Mouse (Mus musculus) midbrain, postnatal 0 days (tissue): ENCODE results near the gene Irs2. TPM values are rescaled to one million over a fixed set of nuclear protein-coding genes. Genes with fewer than 3 reads are reported as not detected.
A peak's percentile ranks its signal among the peaks of the same experiment; 100 is the strongest.

ENCODE experiments used
- ATAC-seq: fragments of 200-750 bp; cut with Nextera tagmentation; 2 replicates; pipeline ENCODE4 v1.8.0; 2017; ENCODE audit warnings: moderate number of reproducible peaks, mild to moderate bottlenecking, moderate TSS enrichment, moderate library complexity; ENCODE audit not compliant: low FRiP score
- DNase-seq: peaks from one replicate; pipeline ENCODE4 v3.0.0-alpha.2; 2015; ENCODE audit warnings: low spot score
- H3K27ac ChIP-seq: fragments of 300-500 bp; sonication (generic); 2 replicates; pipeline ENCODE4 v1.5.1; 2014; ENCODE audit warnings: low read depth, mild to moderate bottlenecking, low read length, mixed read lengths
- H3K27me3 ChIP-seq: fragments of 300-500 bp; sonication (generic); 2 replicates; pipeline ENCODE4 v1.6.1; 2014; ENCODE audit warnings: low read length, control low read depth, mixed read lengths; ENCODE audit not compliant: insufficient read depth
- H3K36me3 ChIP-seq: fragments of 300-500 bp; sonication (generic); 2 replicates; pipeline ENCODE4 v1.6.1; 2014; ENCODE audit warnings: low read length, control low read depth, mixed read lengths; ENCODE audit not compliant: insufficient read depth
- H3K4me1 ChIP-seq: fragments of 300-500 bp; sonication (generic); 2 replicates; pipeline ENCODE4 v1.6.1; 2014; ENCODE audit warnings: mild to moderate bottlenecking, control low read depth, antibody characterized with exemption, low read length, mixed read lengths; ENCODE audit not compliant: insufficient read depth
- H3K4me2 ChIP-seq: fragments of 300-500 bp; sonication (generic); 2 replicates; pipeline ENCODE4 v1.6.1; 2014; ENCODE audit warnings: low read depth, mild to moderate bottlenecking, low read length, mixed read lengths; ENCODE audit not compliant: poor library complexity, severe bottlenecking
- H3K4me3 ChIP-seq: fragments of 300-500 bp; sonication (generic); 2 replicates; pipeline ENCODE4 v1.5.1; 2014; ENCODE audit warnings: low read depth, mild to moderate bottlenecking, low read length, moderate library complexity
- H3K9ac ChIP-seq: fragments of 300-500 bp; sonication (generic); replicated peaks from 2 replicates; pipeline ENCODE4 v1.6.1; 2014; ENCODE audit warnings: mild to moderate bottlenecking, low read length, moderate library complexity, mixed read lengths; ENCODE audit not compliant: poor library complexity, severe bottlenecking
- H3K9me3 ChIP-seq: fragments of 300-500 bp; sonication (generic); 2 replicates; pipeline ENCODE4 v1.6.1; 2016; ENCODE audit warnings: low read length, control low read depth
- CTCF ChIP-seq: IDR thresholded peaks from 2 replicates; pipeline ENCODE4 v1.5.1; 2016; ENCODE audit warnings: antibody characterized with exemption, mild to moderate bottlenecking
- WGBS: fragments of 180-500 bp; shearing (Covaris S2); extraction: QIAGEN DNeasy Blood & Tissue Kit; methylation state at CpG from one replicate; pipeline ENCODE4 v1.1.7; 2014; 5-methylcytosine and 5-hydroxymethylcytosine counted together
- polyA plus RNA-seq: library from polyadenylated mRNA; unstranded; fragments of >200 nt; fragmentation: Nextera tagmentation; extraction: Ambion mirVana; gene quantifications from 2 replicates; pipeline ENCODE4 v1.2.1, GENCODE M21; 2015
- total RNA-seq: library from RNA; depleted of rRNA; stranded (reverse); fragments of >200 nt; gene quantifications from 2 replicates; pipeline ENCODE4 v1.2.3, GENCODE M21; 2014

Irs2 gene
- total and polyA plus RNA-seq, 2 experiments from 2014 or later: 5.6 to 40.4 TPM

DNA sequence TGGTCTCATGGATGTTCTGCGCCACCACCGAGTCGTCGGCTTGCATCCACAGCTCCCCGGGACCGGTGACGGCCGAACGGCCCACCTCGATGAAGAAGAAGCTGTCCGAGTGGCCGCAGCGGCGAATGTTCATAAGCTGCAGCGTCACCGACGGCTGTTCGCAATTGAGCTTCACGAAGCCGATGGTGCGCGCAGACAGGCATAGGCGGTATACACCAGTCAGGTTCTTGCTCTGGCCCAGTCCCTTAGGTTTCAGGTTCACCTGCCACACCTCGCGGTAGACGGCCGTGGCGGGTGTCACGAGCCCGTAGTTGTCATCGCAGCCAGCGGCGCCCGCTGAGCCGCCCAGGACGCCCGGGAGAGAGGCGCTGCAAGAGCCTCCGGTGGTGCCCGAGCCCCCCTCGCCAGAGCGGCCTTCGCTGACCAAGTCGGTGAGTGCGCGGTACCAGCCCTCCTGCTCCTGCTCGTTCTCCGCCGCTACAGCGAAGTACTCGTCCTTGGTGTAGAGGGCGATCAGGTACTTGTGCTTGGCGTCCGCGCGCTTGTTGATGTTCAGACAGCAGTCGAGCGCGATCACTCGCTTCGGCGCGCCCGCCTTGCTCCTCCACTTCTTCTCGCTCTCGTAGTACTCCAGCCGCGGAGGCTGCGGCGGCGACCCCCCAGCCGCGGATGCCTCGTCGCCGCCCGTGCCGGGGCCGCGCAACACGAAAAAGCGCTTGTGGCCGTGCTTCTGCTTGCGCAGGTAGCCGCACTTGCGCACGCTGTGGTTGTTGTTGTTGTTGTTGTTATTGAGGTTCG, 478 bp downstream of the Irs2 start:
- no peak for TF ChIP-seq CTCF
- Histone ChIP-seq H3K4me2 (peak overlapping the region; percentile 96), H3K27me3 (no peaks in the 10 kb centered on the region), H3K4me1 (peaks cover 31% of the 10 kb centered on the region), H3K4me3 (peak overlapping the region; percentile 67), H3K9me3 (no peaks in the 10 kb centered on the region), H3K36me3 (no peaks in the 10 kb centered on the region), H3K9ac (peak overlapping the region; percentile 85), H3K27ac (peak overlapping the region; percentile 97)
- ATAC-seq (no peak), DNase-seq (peak; percentile 67)
- WGBS: under 1% methylated on average over 84 of the region's 88 CpGs

DNA sequence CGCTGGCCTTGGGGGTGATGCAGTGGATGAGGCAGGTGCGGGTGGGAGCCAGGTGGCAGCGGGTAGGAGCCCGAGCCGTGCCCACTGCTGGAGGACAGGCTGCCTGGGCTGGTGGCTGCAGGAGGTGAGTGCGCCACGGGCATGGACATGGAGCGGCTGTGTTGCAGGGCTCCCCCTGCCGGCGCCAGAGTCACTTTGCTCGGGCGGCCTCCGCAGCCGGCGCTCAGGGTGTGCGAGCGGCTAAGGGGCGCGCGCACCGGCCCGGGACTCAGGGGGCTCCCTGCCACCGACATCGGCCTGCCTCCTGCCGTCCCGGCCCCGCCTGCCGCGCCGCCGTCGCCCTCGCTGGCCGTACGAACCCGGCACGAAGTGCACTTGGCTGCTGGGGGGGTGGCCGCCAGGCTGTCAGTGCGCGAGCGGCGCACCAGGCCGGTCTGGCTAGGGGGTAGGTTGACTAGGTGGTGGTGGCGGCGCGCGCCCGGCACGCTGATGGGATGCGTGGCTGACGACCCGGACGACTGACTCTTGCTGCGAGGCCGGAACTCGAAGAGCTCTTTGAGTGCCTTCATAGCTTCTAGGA, 1.2 kb downstream of the Irs2 start:
- Histone ChIP-seq H3K27ac (peak overlapping the region; percentile 97), H3K36me3 (no peaks in the 10 kb centered on the region), H3K4me1 (peaks cover 37% of the 10 kb centered on the region), H3K27me3 (no peaks in the 10 kb centered on the region), H3K9me3 (no peaks in the 10 kb centered on the region), H3K9ac (peak overlapping the region; percentile 85), H3K4me3 (peak overlapping the region; percentile 67), H3K4me2 (peak overlapping the region; percentile 96)
- TF ChIP-seq CTCF: peak; percentile 84
- DNase-seq (peak; percentile 88), ATAC-seq (peak; percentile 45; the same call in 1 of the 2 replicates)
- 3% methylated on average over 46 of the region's 56 CpGs for WGBS

DNA sequence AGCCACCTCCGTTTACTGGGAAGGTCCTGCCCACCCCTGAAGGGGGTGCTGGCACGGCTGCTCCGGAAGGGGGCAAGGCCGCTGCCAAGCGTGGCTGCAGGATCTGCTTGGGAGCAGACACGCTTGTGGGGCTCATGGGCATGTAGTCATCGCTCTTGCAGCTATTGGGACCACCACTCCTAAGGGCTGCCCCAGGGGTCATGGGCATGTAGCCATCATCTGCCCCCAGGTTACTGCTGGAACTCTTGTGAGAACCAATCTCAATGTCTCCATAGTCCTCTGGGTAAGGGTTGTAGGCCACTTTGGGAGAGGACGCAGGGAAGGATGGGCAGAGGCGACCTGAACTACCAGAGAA, 2.0 kb downstream of the Irs2 start:
- Histone ChIP-seq H3K27me3 (no peaks in the 10 kb centered on the region), H3K9me3 (no peaks in the 10 kb centered on the region), H3K4me1 (peaks cover 45% of the 10 kb centered on the region), H3K9ac (peak overlapping the region; percentile 85), H3K36me3 (no peaks in the 10 kb centered on the region), H3K4me2 (peak overlapping the region; percentile 96), H3K27ac (no peak overlapping the region), H3K4me3 (peak overlapping the region; percentile 67)
- WGBS: 82% methylated on average over 9 of the region's 9 CpGs
- DNase-seq: no peak
- 0 out of 2 replicates have a peak, but pooled peaks have one; percentile 11 for TF ChIP-seq CTCF
- no peak for ATAC-seq

DNA sequence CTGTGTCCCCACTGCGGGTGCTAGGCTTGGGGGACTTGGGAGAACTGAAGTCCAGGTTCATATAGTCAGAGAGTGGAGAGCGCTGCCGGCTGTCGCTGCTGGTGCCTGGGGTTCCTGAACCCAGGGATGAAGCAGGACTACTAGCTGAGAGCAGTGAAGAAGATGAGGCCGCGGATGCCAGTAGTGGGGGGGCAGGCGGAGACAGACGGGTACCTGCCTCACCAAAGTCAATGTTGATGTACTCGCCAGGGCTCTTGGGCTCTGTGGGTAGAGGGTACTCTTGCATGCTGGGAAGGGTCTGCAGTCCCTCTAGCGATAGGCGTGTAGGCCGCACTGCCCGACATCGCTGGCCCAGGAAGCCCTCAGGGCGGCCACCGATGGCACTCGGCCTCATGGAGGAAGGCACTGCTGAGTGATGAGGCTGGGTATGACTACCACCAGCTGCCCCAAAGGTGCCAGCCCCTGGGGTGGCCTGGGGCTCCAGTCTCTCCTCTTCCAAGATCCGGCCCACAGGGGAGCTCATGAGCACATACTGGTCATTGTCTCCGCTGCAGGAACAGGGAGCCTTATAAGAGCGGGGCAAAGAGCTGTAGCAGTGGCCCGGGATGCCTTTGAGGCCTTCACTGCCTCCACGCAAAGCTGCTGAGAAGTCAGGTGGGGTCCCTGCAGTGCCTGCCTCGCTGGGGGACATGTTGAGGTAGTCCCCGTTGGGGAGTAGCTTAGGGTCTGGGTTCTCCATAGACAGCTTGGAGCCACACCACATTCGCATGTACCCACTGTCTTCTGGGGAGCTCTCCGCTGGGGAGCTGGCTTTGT, 2.6 kb downstream of the Irs2 start:
- DNase-seq (no peak), ATAC-seq (no peak)
- no peak for TF ChIP-seq CTCF
- Histone ChIP-seq H3K4me1 (peaks cover 46% of the 10 kb centered on the region), H3K27me3 (no peaks in the 10 kb centered on the region), H3K9ac (no peak overlapping the region), H3K36me3 (no peaks in the 10 kb centered on the region), H3K27ac (no peak overlapping the region), H3K4me3 (peak overlapping the region; percentile 67; the same call in 1 of the 2 replicates), H3K9me3 (no peaks in the 10 kb centered on the region), H3K4me2 (peak overlapping the region; percentile 96)
- WGBS: 78% methylated on average over 26 of the region's 26 CpGs

DNA sequence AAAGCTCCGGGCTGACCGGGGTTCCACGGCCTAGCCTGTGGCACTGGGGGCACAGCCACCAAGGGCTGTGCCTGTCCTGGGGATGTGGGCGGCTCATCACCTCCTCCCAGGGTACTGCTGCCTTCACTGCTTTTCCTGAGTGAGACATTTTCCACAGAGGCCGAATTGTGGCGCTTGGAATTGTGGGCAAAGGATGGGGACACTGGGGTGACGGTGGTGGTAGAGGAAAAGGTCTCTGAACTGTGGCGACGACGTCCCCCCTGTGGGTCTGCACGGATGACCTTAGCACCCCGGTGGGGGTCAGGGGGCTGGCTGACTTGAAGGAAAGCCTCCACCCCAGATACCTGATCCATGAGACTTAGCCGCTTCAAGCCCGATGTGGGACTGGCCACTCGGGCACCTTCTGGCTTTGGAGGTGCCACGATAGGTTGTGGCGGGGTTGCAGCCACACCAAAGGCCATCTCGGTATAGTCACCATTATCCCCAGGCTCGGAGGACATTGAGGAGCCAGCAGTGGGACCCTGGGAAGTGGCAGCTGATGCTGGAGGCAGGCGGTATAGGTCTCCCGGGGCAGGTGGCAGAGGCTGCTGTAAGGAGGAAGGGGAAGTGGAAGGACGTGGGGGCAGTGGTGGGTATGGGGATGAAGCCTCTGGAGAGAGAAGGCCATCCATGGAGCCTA, 3.3 kb downstream of the Irs2 start:
- Histone ChIP-seq H3K4me2 (peak overlapping the region; percentile 96), H3K36me3 (no peaks in the 10 kb centered on the region), H3K27ac (0 out of 2 replicates have a peak overlapping the region, but pooled peaks have one; percentile 18), H3K9ac (peak overlapping the region; percentile 46), H3K27me3 (no peaks in the 10 kb centered on the region), H3K9me3 (no peaks in the 10 kb centered on the region), H3K4me3 (peak overlapping the region; percentile 67), H3K4me1 (peaks cover 50% of the 10 kb centered on the region)
- ATAC-seq (no peak), DNase-seq (no peak)
- TF ChIP-seq CTCF: no peak
- WGBS: 75% methylated on average over 22 of the region's 22 CpGs
